Mouse (Mus musculus) kidney, postnatal 10 days (tissue): ENCODE data around the gene 1110008L16Rik.
"Not testable (repeated sequence)": the region's sequence is repeated elsewhere in the genome, so short reads cannot be mapped to it uniquely, and the experiment has no call there.

ENCODE experiments used
- DNase-seq: peaks from one replicate; pipeline ENCODE4 v3.0.0; 2021; ENCODE audit warnings: mixed read lengths

1110008L16Rik gene

DNA sequence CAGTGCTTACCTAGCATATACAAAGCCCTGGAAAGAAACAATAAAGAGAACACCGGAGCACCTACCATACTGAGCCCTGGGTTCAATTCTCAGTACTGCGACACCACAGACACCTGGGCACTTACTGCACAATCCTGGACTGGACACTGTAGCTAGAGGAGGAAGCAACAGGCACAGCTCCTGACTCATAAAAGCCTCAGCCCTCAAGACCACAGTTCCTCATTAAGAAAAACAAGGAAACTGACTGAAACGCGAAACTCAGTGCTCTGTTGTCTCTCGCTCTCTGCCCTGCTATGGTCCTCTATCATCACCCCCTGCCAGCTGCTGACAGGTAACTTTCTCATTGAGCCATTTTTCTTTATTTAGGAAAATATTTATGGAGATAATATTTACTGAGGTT is at the start of gene 1110008L16Rik:
Gene 1110008L16Rik, plus strand, starts transcription at position 242 of the 400 bp plus-strand sequence.
- no peak for DNase-seq

DNA sequence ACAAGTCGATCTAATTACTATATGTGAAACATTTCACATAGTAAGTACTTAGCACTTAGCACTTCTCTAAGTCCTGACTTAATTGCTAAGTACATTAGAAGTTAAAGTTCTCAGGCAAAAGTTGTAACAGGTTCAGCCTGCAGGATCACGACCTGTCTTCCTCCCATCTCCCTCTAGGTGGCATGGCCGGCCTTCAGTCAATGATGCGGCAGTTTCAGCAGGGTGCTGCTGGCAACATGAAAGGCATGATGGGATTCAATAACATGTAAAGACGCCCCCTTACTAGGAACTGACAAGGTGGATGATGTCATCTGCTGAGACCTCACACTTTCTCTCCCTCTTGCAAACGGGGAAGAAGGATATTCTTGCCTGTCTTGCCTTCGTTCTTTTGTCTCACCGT is 37.4 kb upstream of the 1110008L16Rik start:
- not testable (repeated sequence) for DNase-seq

DNA sequence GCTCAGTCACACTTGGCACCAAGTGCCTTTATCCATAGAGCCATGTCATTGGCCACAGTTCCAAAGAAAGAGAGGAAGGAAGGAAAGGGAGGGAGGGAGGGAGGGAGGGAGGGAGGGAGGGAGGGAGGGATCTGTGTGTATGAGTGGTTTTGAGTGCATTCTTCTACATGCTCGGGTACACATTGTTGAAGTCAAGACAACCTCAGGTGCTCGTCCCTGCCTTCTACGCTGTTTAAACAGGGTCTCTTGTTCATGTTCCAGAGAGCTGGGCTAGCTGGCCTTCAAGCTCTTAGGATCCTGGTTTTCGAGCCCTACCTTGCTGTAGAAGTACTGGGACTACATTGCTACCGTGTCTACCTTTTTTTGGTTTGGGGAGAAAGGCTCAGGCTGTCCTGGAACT is 36.0 kb upstream of the 1110008L16Rik start:
- DNase-seq = not testable (repeated sequence)

DNA sequence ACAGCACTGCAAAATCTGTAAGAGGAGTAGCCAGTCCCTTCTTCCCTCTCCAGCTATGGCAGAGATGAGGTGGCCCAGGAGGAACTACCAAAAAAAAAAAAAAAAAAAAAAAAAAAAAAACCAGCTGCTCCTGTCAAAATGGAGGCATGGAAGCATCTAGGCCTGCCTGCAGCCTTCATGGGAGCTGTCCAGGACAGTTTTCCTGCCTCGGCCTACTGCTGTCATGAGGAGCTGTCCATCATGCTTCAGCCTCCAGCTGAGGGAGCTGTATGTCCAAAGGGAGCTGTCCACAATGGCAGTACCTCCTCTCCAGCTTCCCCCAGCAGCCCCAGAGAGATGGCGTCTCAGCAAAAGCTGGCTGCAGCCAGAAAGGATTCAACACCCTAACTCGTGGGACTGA is 27.1 kb upstream of the 1110008L16Rik start:
- no peak for DNase-seq

DNA sequence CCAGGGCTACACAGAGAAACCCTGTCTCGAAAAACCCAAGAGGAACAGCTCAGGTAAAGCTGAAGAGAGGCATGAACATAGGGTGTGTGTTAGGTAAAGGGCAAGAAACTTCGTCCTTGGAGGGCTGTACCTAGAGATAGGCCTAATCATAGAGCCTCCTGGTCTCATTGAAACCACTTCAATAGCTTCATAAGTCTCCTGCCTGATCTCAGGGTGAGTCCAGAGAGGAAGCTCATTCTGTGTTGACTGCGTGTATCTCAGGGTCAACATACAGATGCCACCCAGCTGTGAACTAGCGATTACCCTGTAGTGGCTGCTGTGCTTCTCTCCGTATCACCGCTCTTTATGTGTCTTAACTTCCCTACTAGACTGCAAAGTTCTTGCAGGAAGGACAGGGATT is 21.8 kb upstream of the 1110008L16Rik start:
- not testable (repeated sequence) for DNase-seq

DNA sequence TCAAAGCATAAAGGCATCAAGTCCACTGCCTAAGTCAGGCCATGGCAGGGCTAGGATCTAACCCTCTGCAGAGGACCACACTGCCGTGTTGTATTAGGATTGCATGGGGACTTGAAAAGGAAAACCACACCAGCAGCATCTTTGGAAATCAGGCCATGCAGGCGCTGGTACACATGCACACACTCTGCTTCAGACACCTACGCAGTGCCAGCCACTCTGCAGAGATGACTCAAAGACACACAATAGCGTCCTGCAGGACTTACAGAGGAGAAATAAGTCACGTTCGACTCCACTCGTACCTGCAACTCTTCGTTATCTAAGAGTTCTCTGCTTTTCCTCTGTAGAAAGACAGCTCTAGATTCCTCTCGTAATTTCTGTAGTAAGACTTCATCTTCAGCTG is 1.3 kb upstream of the 1110008L16Rik start:
- DNase-seq = no peak

DNA sequence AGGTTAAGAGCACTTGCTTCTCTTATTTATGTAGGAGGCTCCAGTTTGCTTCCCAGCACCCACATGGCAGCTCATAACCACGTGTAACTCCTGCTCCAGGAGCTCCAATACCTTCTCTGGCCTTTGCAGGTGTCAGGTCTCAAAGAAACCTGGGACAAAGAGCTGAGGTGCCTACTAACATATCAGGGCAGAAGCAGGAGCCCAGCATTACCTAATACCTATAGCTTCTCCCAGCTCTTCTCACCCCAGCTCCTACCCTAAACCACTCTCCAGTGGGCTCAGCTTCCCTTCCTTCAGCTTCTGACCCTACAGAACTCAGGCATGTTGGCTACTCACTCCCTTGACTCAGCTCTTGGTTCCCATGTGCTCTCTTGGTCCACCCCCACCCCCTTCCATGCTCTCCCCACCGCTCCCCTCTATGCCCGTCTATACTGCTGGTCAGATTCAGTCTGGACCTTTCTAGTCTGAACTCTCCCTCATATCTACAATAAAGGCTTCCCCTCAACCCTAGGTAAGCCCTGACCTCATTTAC is 1.5 kb downstream of the 1110008L16Rik start:
- no peak for DNase-seq

DNA sequence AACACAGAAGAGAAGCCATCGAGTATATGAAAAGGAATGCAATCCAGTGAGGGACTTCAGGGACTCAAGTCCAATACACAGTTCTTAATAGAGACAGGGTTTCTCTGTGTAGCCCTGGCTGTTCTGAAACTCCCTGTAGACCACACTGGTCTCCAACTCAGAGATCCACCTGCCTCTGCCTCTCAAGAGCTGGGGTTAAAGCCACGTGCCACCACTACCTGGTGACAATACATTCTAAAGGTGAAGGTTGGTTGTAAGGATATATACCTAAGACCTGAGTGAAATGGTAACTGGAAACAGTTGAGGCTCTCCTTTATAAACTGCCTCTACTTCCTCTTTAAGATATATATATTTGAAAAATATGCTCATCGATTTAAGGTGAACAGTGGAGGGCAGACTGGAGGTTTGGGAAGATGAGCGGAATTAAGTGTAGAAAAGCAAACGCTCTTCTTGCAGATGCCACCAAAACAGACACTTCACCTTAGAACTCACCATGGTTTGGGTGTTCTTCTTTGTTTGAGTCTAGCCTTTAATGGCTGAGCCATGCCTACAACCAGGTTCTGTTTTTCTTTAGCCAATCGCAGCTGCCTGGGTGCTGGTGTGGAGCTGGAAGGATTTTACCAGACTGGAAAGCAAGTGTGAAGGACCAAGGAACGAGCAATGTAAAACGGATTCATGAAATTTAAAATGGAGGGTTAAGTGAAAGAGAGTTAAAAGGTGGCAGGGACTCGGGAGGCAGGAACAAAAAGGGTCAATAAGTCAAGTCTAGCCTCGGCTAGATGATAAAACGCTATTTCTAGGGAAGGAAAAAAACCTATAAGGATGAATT is 2.3 kb downstream of the 1110008L16Rik start:
- no peak for DNase-seq

DNA sequence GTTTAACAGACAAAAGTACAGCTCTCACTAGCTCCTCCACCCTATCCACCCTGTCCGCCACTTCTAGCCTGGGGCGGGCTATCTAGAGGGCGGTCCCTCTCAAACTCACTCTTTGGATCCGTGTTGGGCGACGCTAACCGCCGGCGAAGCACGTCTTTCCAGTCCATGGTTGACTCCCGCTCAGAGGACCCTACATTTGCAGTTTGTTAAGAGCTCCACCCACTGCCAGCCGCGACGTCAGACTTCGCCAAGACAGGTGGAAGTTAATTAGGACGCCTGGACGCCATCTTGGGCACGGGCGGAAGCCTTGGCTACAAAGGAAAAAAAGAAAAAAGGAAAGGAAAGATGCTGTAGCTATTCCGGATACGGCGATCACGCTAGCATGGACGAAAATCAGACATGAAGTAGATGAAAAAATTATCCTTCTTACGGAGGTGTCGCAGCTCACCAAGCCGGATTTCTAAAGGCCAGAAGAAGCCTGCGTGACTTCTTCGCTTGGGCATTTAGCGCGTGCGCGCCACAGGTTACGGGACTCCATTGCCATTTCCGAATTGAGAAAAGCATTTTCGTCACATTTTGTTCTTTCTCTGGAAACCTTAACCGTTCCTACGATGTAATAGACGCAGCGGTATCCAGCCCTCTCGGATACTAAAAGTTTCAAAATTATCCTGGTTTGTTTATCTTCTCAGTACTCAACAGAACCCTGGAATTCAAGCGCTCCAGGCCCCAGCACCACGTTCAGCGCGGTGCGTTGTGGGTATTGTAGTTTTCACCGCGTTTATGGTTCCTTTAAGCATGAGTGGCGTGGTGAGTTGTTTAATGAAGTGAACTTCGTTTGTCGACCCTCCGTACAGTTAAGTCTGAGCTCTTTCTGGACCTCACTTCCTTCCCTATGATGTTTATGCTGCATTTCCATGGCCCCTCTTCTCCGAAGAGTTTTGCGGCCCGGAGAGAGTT is 3.4 kb downstream of the 1110008L16Rik start, which contains the start of gene Ppp2r3c:
Gene Ppp2r3c, minus strand, starts transcription at position 514 of the 957 bp plus-strand sequence.
- peak; percentile 94 for DNase-seq

DNA sequence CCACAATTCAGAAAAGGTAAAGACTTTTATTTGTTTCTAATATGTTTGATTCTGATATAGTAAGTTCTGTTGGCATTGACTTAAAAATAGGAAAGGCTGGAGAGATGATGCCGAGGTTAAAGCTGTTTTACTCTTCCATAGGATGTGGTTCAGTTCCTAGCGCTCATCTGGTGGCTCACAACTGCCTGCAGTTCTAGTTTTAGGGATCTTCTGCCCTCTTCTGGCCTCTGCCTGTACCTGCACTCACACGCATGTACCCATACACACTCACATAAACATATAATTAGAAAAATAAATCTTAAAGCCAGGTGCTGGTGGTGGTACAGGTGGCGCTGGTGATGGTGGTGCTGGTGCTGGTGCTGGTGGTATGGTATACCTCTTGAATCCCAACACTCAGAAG is 7.0 kb downstream of the 1110008L16Rik start:
- DNase-seq = no peak

DNA sequence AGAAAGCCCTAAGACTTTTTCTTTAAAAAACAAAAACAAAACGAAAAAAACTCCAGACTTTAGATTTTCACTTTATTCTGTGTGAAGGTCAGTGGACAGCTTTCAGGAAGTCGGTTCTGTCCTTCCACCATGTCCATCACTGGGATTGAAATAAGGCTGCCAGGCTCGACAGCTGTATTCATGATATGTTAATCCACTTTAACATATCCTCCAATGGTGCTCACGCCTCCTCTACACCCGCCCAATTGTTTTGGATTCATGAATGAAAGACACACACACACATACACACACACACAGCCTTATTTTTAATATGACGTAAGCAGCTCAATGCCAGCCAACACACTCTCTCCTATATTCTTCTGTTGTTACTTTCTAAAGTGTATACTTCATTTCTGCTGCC is 8.2 kb downstream of the 1110008L16Rik start:
- DNase-seq = no peak

DNA sequence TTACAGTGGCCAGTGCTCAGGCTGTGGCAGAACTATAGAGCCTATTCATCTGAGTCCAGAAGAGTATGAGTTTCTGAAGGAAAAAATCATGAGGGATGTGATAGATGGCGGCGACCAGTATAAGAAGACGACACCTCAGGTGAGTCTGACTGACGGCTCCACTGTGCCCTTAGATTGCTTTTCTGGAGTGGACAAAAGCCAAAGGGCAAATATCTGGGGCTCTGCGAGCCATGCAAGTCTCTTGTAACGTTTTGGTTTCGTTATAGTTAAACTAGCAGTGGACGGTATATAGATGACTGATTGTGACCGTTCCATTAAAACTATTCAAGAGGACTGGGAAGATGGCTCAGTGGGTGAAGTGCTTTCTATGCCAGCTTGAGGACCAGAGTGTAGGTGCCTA is 9.4 kb downstream of the 1110008L16Rik start:
- no peak for DNase-seq

DNA sequence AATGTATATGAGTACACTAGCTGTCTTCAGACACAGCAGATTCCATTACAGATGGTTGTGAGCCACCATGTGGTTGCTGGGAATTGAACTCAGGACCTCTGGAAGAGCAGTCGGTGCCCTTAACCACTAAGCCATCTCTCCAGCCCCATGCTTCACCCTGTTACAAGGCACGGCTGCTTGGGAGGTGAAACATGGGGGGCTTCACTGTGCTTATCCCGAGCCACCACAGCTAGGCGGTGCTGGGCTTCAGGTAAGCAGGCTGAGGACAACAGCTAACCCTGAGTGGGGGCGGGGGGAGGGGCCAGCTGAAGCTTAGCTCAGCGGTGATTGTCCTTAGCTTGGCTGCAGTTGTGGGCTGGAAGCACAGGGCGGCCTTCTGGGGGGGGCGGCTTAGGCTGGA is 10.1 kb downstream of the 1110008L16Rik start:
- DNase-seq = no peak

DNA sequence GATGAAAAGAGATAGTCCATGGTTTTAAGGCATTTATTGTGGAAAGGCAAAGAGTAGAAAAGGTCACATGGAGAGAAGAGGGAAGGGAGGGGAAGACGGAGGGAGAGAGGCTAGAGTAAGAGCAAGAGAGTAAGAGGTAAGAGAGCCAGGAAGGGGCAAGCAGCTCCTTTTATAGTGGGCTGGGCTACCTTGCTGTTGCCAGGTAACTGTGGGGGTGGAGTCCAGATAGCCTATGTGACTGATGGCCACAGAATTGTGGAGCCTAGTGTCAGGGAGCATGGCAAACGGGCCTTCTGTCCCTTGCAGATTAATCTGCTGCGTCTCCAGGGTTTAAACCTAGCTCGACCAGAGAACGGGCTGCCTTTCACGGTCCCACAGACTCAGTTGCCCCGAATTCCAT is 12.5 kb downstream of the 1110008L16Rik start:
- DNase-seq = no peak

DNA sequence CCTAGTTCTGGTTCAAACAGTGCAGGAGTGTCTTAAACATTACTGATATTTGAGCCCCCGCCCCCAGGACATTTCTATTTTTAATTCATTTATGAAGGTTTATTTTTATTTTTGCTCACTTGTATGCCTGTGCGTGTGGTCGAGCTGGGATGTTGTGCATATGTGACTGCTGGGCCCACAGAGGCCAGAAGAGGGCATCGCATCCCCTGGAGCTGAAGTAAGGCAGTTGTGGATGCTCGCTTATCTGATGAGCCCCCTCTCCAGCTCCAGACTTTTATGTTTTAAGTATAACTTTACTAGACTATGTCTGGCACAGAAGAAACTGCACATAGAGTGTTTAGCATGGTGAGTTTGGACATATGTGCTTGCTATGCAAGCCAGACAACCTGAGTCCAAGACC is 14.5 kb downstream of the 1110008L16Rik start:
- DNase-seq = no peak

DNA sequence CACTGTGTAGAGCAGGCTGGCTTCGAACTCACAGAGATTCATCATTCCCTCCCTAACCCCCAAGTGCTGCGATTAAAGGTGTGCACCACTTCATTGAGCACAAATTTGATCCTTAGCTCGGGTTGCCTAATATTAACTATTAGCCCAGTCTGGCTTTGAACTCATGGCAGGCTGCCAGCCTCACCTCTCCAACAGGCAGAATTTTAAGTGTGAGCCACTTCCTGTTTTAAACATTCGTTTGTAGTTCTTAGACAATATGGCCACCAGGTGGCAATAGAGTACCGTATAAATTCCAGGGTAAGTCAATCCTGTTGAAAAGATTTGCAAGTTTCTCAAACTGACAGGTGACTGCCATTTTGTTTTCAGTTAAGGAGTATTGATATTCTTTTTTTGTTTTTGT is 15.8 kb downstream of the 1110008L16Rik start:
- DNase-seq = peak; percentile 88

DNA sequence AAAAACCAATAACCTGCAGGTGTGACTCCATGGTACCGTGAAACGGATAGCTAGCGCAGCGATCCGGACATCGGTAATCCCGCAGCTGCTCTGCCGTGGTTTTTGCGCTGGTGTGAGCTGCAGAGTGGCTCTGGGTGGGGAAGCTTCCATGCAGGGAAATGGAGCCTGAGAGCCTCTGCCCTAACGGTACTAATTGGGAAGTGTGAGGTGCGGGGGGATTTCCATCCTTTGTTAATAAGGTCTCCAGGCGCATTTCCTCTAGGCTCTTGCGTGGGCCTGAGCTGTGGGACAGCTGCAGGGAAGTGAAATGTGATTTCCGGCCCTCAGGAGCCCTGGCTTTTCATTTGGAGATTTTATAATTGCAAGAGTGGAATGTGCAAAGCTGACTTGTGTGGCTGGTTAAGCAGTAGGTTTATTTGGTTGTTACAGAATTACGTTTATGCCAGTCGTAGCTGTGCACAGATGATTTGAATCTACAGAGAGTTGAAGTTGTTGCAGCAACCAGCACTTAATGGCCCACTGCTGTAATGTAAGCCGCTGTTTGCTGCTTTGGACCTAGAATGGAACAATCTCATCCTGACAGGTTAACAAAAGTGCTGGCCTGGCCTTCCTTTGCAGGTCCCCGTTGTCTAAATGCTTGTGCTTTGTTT is 22.4 kb downstream of the 1110008L16Rik start:
- DNase-seq = peak; percentile 52

DNA sequence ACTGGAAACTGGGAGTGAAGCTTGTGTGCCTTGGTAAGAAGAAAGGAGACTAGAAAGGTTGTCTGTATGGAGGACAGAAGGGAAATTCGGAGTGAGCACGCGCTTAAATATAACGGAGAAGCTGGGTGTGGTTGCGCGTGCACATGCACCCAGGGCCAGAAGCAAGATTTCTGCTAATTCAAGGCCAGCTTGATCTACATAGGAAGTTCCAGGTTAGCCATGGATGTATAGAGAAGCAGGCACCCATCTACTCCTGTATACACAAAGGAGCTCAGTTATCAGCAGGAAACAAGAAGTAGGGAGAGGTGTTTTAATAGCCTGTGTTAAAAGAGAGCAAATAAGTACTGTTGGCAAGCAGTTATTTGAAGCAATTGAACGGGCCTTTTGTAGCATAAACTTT is 26.3 kb downstream of the 1110008L16Rik start:
- DNase-seq = no peak

DNA sequence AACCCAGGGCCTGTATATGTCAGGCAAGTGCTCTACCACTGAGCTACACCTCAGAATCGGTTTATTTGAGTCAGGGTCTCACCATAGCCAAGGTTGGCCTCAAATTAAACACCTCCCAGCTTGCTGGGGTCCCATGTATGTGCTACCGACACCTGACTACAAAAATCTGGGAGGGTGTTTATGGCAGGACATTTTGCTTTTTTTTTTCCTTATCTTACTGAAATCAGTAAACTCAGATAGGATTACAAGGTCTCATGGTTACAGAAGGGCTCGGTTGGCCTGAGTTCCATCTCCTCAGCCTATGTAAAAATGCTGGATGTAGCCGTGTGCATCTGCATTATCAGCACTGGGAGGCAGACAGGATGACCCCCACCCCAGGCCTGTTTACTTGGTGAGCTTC is 29.4 kb downstream of the 1110008L16Rik start:
- DNase-seq = no peak

DNA sequence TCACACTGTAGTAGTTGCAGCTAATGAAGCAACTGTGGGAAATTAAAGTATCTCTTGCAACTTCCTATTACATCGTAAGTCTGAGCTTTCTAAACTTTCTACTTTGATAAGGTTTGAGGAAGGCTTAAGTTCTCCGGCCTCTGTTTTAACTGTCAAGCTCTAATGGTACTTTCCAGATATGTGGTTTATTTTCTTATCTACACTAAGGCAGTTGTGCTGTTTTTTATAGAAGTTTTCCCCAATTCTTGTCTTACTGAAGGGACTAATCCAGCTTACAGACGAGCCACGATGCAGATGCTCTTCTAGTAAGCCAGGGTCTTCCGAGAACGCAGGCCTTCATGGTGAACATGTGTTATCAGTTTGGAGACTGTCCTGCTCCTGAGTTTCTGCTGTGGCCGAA is 30.0 kb downstream of the 1110008L16Rik start:
- DNase-seq = no peak

DNA sequence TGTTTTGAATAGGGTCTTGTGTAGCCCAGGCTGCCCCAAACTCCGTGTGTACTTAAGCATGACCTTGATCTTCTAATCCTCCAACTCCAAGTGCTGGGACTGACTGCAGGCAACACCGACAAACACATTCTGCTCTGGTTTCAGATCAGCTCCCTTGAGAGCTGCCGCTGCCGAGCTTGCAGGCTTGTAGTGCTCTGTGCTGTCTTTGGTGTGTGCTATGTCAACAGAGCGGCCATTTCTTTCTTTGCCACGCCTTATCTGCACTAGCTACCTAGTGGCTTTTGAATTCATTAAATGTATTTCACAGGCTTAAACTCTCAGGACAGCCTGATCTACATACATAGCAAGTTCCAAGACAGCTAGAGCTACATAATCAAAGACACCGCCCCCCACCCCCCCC is 34.3 kb downstream of the 1110008L16Rik start:
- DNase-seq = no peak

DNA sequence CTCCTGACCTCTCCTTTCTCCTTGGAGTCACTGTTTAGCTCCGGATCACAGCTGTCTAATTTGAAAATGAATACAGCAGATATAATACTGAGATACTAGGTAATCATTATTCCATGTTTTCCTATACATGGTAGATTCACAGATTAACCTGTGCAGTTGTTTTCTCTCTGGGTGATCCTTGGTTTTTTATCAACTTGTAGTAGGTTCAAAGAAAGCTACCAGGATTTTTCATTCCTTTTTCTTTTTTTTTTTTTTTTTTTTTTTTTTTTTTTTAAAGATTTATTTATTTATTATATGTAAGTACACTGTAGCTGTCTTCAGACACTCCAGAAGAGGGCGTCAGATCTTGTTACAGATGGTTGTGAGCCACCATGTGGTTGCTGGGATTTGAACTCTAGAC is 39.1 kb downstream of the 1110008L16Rik start:
- not testable (repeated sequence) for DNase-seq

DNA sequence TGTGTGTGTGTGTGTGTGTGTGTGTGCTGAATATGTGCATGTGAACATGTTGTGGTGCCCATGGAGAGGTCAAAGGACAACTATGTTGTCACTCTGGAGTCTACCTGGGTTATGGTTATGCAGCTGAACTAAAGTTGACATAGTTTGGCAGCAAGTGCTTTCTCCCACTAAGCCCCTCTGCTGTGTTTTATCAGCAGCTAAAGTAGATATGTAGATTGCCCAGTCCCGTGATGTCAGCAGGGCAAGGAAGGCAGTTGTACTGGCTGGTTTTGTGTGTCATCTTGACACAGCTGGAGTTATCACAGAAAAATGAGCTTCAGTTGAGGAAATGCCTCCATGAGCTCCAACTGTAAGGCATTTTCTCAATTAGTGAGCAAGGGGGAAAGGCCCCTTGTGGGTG is 43.7 kb downstream of the 1110008L16Rik start:
- not testable (repeated sequence) for DNase-seq
